Mouse (Mus musculus): ENCODE measurements at regions not wholly inside any gene's neighbourhood (a gene's known extent, or its start where the extent isn't known, plus 50 kb on each side); places are given as distances from the start of the nearest gene placed in this dataset.
A peak's percentile ranks its signal among the peaks of the same experiment; 100 is the strongest.
"Not testable (repeated sequence)": the region's sequence is repeated elsewhere in the genome, so short reads cannot be mapped to it uniquely, and the experiment has no call there.

DNA sequence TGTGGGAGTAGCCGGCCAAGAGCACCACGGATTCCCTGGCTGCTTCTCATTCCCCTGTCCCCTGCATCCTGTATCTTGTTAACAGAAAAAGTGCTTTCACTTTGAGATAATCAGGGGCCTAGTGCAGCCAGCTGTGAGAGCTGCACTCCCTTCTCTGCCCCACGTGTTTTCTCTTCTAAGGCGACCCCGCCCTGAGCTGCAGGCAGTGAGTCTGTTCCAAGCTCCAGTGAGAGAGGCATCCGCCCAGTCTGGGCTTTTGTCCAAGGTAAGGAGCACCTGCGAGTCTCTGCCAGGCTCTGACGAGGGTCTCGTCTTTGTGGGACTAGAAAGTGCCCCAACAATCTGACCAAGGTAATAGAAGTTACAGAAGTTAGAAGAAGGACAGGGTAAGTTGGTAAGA lies 141.0 kb upstream of the Zfp746 start:
- Histone ChIP-seq H3K4me1 (ENCODE audit: control insufficient read depth in 1 of 2, insufficient read depth in 2 of 2) (no peaks in the 10 kb centered on the region), H3K9me3 (replicated peaks; ENCODE audit: low read length) (no peaks in the 10 kb centered on the region), H3K4me2 (ENCODE audit: insufficient read depth, low read depth, poor library complexity, severe bottlenecking) (peak overlapping the region; percentile 24; the same call in 1 of the 2 replicates), H3K79me2 (replicated peaks; ENCODE audit: control insufficient read depth, extremely low read depth, insufficient read depth, poor library complexity, severe bottlenecking) (no peaks in the 10 kb centered on the region), H3K27me3 (replicated peaks) (no peaks in the 10 kb centered on the region), H3K36me3 (replicated peaks in 1 of 2; ENCODE audit: control insufficient read depth in 1 of 2, insufficient read depth in 1 of 2, low read length in 1 of 2) (no peaks in the 10 kb centered on the region), H3K27ac (ENCODE audit: insufficient read depth, low read depth) (no peak overlapping the region), H3K9ac (ENCODE audit: insufficient read depth, low read depth) (no peak overlapping the region), H3K4me3 (replicated peaks in 1 of 3; ENCODE audit: low read depth in 2 of 3, low read length in 2 of 3, poor library complexity in 1 of 3) (no peak overlapping the region)
- DNase-seq (ENCODE audit: extremely low read depth): no peak
- dilution Hi-C loops (cut with MboI; ENCODE audit: extremely low pct_ligation_motif_present, extremely low pct_unique_long_range_greater_than_20kb, low sequenced_read_pairs) (no loop called here), in situ Hi-C loops (cut with MboI; ENCODE audit: low pct_ligation_motif_present, low pct_unique_long_range_greater_than_20kb, low sequenced_read_pairs) (no loop called here)
- TF ChIP-seq MAFK (IDR thresholded peaks at IDR 0.05; ENCODE audit: insufficient replicate concordance, low read length) (no peak), TBP (conservative IDR thresholded peaks at IDR 0.05; ENCODE audit: low read depth, low read length) (no peak)

GRCm38 (mm10) chr6:48224206-48224605 lies 137.8 kb upstream of the Zfp746 start:
- Histone ChIP-seq H3K36me3 (replicated peaks in 1 of 2; ENCODE audit: control insufficient read depth in 1 of 2, insufficient read depth in 1 of 2, low read length in 1 of 2) (no peaks in the 10 kb centered on the region), H3K79me2 (replicated peaks; ENCODE audit: control insufficient read depth, extremely low read depth, insufficient read depth, poor library complexity, severe bottlenecking) (no peaks in the 10 kb centered on the region), H3K27me3 (replicated peaks) (no peaks in the 10 kb centered on the region), H3K9ac (ENCODE audit: insufficient read depth, low read depth) (no peak overlapping the region), H3K9me3 (replicated peaks; ENCODE audit: low read length) (no peaks in the 10 kb centered on the region), H3K4me3 (replicated peaks in 1 of 3; ENCODE audit: low read depth in 2 of 3, low read length in 2 of 3, poor library complexity in 1 of 3) (no peak overlapping the region), H3K4me1 (ENCODE audit: control insufficient read depth in 1 of 2, insufficient read depth in 2 of 2) (no peaks in the 10 kb centered on the region), H3K4me2 (ENCODE audit: insufficient read depth, low read depth, poor library complexity, severe bottlenecking) (no peak overlapping the region), H3K27ac (ENCODE audit: insufficient read depth, low read depth) (no peak overlapping the region)
- dilution Hi-C loops (cut with MboI; ENCODE audit: extremely low pct_ligation_motif_present, extremely low pct_unique_long_range_greater_than_20kb, low sequenced_read_pairs): no loop called here
- TF ChIP-seq CHD2 (IDR thresholded peaks at IDR 0.05; ENCODE audit: low read length): no peak
- TF ChIP-seq TBP (conservative IDR thresholded peaks at IDR 0.05; ENCODE audit: low read depth, low read length): peak; percentile 88
- no peak for DNase-seq (ENCODE audit: extremely low read depth)
- in situ Hi-C loops (cut with MboI; ENCODE audit: low pct_ligation_motif_present, low pct_unique_long_range_greater_than_20kb, low sequenced_read_pairs): no loop called here

DNA sequence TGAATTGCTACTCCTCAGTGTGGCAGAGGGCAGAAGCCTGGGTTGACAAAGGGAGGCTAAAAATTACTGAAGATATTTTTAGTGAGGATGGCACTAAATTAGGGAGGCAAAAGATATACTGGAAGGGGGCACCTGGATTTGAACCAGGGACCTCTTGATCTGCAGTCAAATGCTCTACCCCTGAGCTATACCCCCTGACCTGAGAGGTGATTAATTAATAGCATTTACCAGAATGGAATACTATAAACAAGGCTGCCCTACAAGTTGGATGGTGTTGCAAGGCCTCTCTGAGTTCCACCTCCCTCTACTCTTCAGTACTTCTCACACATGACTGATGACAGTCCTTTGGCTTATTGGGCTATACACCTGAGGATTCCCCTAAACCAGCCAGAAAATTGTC lies 136.6 kb upstream of the Zfp746 start:
- in situ Hi-C loops (cut with MboI; ENCODE audit: low pct_ligation_motif_present, low pct_unique_long_range_greater_than_20kb, low sequenced_read_pairs): no loop called here
- no peak for DNase-seq (ENCODE audit: extremely low read depth)

GRCm38 (mm10) chr6:48221806-48222205 lies 135.4 kb upstream of the Zfp746 start:
- dilution Hi-C loops (cut with MboI; ENCODE audit: extremely low pct_ligation_motif_present, extremely low pct_unique_long_range_greater_than_20kb, low sequenced_read_pairs); H3K27ac ChIP-seq (ENCODE audit: insufficient read depth, low read depth); H3K27me3 ChIP-seq (replicated peaks); H3K79me2 ChIP-seq (replicated peaks; ENCODE audit: control insufficient read depth, extremely low read depth, insufficient read depth, poor library complexity, severe bottlenecking); H3K9ac ChIP-seq (ENCODE audit: insufficient read depth, low read depth); DNase-seq (ENCODE audit: extremely low read depth); H3K9me3 ChIP-seq (replicated peaks; ENCODE audit: low read length); H3K4me1 ChIP-seq (ENCODE audit: control insufficient read depth in 1 of 2, insufficient read depth in 2 of 2); in situ Hi-C loops (cut with MboI; ENCODE audit: low pct_ligation_motif_present, low pct_unique_long_range_greater_than_20kb, low sequenced_read_pairs); H3K36me3 ChIP-seq (replicated peaks in 1 of 2; ENCODE audit: control insufficient read depth in 1 of 2, insufficient read depth in 1 of 2, low read length in 1 of 2); H3K4me3 ChIP-seq (replicated peaks in 1 of 3; ENCODE audit: low read depth in 2 of 3, low read length in 2 of 3, poor library complexity in 1 of 3); H3K4me2 ChIP-seq (ENCODE audit: insufficient read depth, low read depth, poor library complexity, severe bottlenecking): not testable (repeated sequence)

More for the DNA sequence above, 136.6 kb upstream of the Zfp746 start:
- Histone ChIP-seq H3K9me3 (replicated peaks; ENCODE audit: low read length) (no peaks in the 10 kb centered on the region), H3K4me1 (ENCODE audit: control insufficient read depth in 1 of 2, insufficient read depth in 2 of 2) (no peaks in the 10 kb centered on the region), H3K79me2 (replicated peaks; ENCODE audit: control insufficient read depth, extremely low read depth, insufficient read depth, poor library complexity, severe bottlenecking) (no peaks in the 10 kb centered on the region), H3K27me3 (replicated peaks) (no peaks in the 10 kb centered on the region), H3K4me3 (replicated peaks in 1 of 3; ENCODE audit: low read depth in 2 of 3, low read length in 2 of 3, poor library complexity in 1 of 3) (no peak overlapping the region), H3K9ac (ENCODE audit: insufficient read depth, low read depth) (no peak overlapping the region), H3K36me3 (replicated peaks in 1 of 2; ENCODE audit: control insufficient read depth in 1 of 2, insufficient read depth in 1 of 2, low read length in 1 of 2) (no peaks in the 10 kb centered on the region), H3K27ac (ENCODE audit: insufficient read depth, low read depth) (no peak overlapping the region), H3K4me2 (ENCODE audit: insufficient read depth, low read depth, poor library complexity, severe bottlenecking) (no peak overlapping the region)
- TF ChIP-seq CHD1 (IDR thresholded peaks at IDR 0.05; ENCODE audit: low read depth, low read length) (no peak), TBP (conservative IDR thresholded peaks at IDR 0.05; ENCODE audit: low read depth, low read length) (peak; percentile 79)
- dilution Hi-C loops (cut with MboI; ENCODE audit: extremely low pct_ligation_motif_present, extremely low pct_unique_long_range_greater_than_20kb, low sequenced_read_pairs): no loop called here

Measured in CH12.LX (cell line).